Mouse (Mus musculus) spleen, postnatal 10 days (tissue): ENCODE data around the gene Rhag.
A peak's percentile ranks its signal among the peaks of the same experiment; 100 is the strongest.

Source experiments
- DNase-seq, 2 experiments: peaks; one replicate each; pipeline ENCODE4 v3.0.0; 2021 to 2022; ENCODE audit warnings: low spot score in 2 of 2

Gene Rhag

DNA sequence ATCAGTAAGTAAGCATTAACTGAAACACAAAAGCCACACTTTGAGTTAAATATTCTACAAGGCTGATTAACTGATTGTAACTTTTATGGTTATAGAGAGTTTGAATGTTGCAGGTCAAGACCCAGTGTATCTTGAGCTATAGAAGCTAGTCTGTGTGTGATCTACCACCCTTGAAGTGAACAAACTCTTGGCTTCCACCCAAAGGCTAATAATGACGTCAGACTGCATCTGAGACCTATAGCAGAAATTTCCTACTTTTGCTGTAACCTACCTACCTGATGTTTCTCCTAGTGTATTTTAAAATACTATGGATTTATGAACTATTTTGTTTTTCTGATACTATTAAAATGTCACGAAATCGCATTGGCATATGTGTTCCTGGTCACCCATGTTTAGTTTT, 63.8 kb downstream of the Rhag start:
- DNase-seq = no peak

- DNase-seq = no peak
Measured at GRCm38 (mm10) chr17:40875568-40875967, 64.6 kb downstream of the Rhag start.

DNA sequence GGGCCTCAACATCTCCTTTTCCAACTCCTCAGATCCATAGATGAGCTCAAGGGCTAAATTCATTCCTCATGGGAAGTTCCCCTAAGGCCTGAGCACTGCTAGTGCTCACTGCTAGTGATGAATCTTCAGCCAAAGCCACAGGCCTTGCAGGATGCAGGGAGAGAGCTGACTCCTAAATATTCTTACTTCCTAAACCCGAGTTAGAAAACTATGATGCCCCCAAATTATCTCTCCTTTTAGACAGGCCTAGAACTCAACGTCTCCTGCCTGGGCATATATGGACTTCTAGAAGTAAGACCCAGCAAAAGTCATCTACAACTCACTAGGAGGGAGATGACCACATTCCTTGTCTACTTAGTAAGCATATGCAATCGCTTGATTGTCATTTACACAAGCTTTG, 66.8 kb downstream of the Rhag start:
- DNase-seq = no peak

DNA sequence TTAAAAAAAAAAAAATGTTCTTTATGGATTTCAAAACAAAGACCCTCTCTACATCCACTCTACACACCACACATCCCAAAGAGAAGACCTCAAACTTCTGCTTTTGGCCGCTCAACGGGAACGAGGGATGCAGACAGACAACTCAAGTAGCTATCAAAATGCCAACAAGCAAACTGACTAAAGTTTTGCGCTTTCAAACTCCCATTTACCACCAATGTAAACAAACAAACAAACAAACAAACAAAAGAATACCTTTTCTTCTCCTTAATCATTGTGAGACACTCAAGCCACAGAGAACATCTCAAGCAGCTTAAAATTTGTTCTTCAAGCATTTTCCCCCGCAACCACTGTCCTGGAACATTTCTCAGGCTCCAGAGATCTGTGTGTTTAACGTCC, 68.6 kb downstream of the Rhag start:
- DNase-seq = no peak

- DNase-seq = peak; percentile 39 to 56
Measured at GRCm38 (mm10) chr17:40879924-40880691, 69.2 kb downstream of the Rhag start, which contains the start of gene 9130008F23Rik. TSS of gene 9130008F23Rik (minus strand) at chr17:40880559.

- no peak for DNase-seq
Measured at GRCm38 (mm10) chr17:40882172-40882571, 71.2 kb downstream of the Rhag start.

GRCm38 (mm10) chr17:40885155-40885554, 74.2 kb downstream of the Rhag start:
- DNase-seq = no peak

DNA sequence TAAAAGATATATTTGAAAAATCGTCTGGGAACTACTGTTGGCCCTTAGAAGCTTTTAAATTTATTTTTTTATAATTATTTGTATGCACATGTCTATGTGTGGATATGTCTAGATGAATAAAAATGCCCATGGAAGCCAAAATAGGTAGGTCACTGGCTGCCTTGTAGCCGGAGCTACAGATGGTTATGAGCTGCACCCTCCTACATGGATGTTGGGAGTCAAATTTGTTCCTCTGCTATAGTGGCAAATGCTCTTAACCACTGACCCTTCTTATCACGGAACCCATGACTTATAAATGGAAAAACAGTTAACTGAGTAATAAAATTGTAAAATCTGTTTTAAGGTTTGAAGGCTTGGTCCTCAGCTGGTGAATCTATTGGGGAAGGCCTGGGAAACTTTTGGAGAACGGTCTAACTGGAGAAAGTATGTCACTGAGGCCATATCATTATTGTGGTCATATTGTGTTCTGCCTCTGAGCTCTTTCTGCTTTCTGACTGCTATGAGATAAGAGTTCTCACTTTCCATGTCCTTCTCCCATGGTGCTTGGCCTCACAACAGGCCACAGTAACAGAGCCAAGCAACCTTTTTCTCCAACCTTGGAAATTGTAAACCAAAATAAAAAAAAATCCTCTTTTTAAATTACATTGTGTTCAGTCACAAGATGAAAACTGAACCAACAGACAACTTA, 77.1 kb downstream of the Rhag start:
- no peak for DNase-seq
